Mouse (Mus musculus): ENCODE measurements around the gene Csgalnact2. TPM values are rescaled to one million over a fixed set of nuclear protein-coding genes. Genes with fewer than 3 reads are reported as not detected.

Gene Csgalnact2
- 1 to 10 TPM; 7.1 to 8.5 (median 8.1) TPM for polyA plus RNA-seq (2017; shearing (Covaris generic))

GRCm38 (mm10) chr6:118138731-118139709, at the start of gene Csgalnact2:
Csgalnact2 (minus strand) TSS chr6:118139140.
- peak; percentile 97 for ATAC-seq

- ATAC-seq = no peak
These were observed 49.7 kb upstream of the Csgalnact2 start for GRCm38 (mm10) chr6:118188599-118188998.

DNA sequence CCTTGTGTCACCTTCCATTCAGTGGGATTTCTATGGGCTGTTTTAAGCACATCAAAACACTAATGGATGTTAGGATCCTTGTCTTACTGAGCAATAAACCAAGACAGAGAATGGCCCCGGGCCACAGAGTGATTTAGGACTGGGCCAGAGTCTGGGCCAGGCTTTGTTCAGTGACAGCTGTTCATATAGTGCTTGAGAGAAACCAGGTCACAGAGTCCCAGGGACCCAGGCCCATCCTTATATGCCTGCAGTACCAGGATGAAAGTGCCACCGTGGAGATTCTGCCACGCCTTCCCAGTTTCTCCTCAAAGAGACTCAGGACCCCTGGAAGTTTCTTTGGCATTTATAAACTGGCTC, 48.3 kb upstream of the Csgalnact2 start:
- ATAC-seq = no peak

DNA sequence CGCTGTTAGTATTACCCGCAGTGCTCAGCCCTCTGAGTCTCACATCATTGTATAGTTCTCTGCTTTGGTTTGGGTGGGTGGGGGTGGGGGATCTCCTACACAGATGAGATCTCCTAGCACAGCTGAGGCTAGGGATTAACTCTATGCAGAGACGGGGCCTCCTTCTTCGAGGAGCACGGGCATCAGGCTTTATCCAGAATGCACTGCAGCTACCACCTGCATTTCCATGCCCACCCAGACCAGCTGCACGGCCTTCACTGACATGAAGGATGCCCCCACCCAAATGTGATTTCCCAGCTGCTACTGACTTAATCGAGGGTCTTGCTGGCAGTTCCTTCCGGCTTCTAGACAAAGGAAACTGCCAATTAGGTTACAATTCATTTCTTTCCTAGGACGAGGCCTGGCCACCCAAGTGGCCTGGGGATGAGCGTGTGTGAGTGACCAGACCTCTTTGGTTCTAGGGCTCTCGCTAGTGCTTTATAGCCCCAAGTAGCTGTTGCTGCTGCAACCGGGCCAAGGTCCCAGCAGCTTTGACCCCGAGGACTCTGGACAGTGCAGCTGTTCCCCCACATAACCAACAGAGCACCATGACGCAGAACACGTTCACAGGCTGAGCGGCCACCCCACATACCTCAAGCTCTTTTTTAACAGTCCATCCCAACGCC, 47.8 kb upstream of the Csgalnact2 start:
- no peak for ATAC-seq

DNA sequence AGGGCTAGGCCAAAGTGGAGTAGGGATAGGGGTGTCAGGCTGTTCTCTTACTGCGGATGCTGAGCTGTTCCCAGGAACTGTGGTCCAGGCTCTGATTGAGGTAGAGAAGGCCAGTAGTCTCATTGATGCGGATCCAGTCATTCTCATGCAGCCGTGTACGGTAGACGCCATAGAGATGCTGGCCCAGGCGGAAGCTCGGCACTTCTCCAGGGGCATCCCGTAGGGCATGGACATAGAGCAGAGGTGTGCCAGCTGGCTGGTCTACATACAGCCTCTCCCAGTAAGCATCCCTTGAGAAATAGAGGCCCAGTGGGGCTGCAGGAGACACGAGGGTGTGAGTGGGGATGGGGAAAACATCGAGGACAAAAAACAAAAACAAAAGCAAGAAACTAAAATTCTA, 45.2 kb upstream of the Csgalnact2 start:
- ATAC-seq = no peak

GRCm38 (mm10) chr6:118180085-118180423, 41.1 kb upstream of the Csgalnact2 start:
- no peak for ATAC-seq

GRCm38 (mm10) chr6:118179316-118180084, 40.6 kb upstream of the Csgalnact2 start:
- ATAC-seq = peak; percentile 85

GRCm38 (mm10) chr6:118173975-118174328, 35.0 kb upstream of the Csgalnact2 start:
- ATAC-seq = no peak

GRCm38 (mm10) chr6:118173251-118173974, 34.5 kb upstream of the Csgalnact2 start:
- no peak for ATAC-seq

DNA sequence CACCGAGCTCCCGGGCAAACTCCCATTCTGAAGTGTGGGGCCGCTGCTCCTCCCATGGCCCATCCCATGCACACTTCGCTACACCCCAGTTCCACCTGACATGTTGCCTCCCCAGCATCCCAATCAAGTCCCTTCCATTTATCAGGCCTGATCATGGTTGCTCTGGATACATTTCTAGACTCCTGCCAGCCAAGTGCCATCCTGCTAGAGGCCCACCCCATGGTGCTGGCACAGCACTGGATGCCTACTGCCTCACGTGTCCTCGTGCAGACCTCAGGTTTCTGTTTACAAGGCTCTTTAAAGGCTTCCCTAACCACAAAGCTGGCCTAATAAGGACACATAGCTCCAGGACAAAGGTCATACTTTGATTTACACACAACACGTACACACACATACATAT, 32.4 kb upstream of the Csgalnact2 start:
- no peak for ATAC-seq

DNA sequence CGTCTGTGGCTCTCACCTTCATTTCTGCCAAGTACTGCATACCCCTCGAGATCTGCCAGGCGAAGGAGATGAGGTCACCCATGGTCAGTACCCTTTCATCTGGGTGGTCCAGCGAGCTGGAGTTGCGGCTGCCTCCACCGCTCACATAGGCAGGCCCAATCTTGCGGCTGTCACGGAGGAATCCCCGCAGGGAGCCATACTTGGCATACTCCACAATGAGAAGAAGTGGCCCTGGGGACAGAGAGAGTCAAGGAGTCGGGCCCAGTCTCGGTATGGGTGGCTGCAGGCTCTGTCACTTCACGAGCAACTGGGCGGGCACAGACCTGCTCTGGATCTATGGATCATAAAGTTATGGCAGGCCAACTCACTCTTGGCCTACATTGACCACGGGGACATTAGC, 29.2 kb upstream of the Csgalnact2 start:
- ATAC-seq = no peak

DNA sequence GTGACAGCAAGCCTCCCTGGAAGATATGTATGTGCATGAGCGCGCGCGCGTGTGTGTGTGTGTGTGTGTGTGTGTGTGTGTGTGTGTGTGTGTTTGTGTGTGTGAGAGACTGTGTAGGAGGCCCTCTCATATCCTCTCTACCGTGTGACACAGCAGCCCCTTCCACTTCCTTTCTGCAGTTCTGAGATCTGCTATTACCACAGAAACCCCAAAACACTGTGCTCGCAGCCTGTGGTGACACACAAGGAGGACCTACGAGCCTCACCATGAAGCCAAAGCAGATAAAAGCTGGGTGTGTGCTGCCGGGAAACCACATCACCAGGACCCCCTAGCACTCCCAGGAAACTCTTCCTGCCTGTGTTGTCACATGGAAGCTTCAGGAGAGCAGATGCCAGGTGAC, 28.1 kb upstream of the Csgalnact2 start:
- peak; percentile 98 for ATAC-seq

- ATAC-seq = no peak
These were observed 26.6 kb upstream of the Csgalnact2 start for GRCm38 (mm10) chr6:118165516-118165915.

GRCm38 (mm10) chr6:118164691-118165090, 25.8 kb upstream of the Csgalnact2 start:
- no peak for ATAC-seq

- ATAC-seq = no peak
These were observed 24.1 kb upstream of the Csgalnact2 start for GRCm38 (mm10) chr6:118163086-118163485.

GRCm38 (mm10) chr6:118162457-118163082, 23.6 kb upstream of the Csgalnact2 start:
- ATAC-seq = no peak

GRCm38 (mm10) chr6:118153091-118153490, 14.2 kb upstream of the Csgalnact2 start:
- no peak for ATAC-seq

GRCm38 (mm10) chr6:118150988-118151387, 12.0 kb upstream of the Csgalnact2 start:
- ATAC-seq = no peak

GRCm38 (mm10) chr6:118150538-118150937, 11.6 kb upstream of the Csgalnact2 start:
- ATAC-seq = no peak

DNA sequence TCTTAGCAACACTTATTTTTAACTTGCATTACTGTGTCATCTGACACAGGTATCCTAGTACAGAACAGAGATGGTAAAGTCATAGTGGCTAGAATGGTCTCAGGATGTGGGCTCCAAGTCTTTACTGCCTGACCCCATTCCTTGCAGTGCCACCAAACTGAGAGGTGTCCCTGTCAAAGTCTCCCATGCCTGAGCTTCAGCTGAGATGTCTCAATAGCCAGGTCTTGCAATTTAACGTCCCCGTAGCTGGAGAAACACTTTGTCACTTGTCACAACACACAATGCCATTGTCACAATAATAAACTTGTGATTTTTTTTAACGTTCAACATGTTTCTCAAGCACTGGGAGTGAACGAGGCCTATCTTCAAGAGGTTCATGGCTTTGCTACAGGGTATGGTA, 11.2 kb upstream of the Csgalnact2 start:
- ATAC-seq = no peak

DNA sequence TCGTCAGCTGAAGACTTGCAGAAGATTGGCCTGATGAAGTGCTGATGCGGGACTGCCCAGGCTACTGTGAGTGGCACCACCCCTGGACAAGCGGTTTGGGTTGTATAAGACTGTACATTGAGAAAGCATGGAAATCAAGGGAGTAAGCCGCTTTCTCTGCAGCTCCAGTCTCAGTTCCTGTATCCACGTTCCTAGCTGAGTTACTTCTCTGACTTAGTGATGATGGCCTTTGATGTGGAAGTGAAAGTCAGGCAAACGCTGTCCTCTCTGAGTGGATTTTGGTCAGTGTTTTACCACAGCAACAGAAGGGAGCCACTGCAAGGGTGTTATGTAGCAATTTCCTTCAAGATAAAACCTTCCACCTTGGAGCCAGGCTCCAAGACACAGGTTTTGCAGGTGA, 2.0 kb upstream of the Csgalnact2 start:
- ATAC-seq = no peak

DNA sequence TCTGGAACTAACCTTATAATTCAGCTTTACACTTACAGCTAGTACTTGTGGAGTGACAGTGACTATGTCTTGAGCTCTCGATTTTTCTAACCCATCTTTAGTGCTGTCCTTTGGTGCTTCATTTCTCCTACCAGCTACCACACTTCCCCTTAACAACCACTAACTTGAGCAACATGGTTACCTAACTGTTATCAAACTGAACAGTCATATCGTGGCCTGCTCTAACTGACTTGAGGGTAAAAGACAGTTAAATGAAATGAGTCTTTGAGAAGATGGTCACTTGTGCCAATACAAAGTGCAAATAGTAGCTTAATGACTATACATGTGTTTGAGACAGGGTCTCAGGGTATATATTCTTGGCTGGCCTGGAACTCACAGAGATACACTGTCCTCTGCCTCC, 1.8 kb downstream of the Csgalnact2 start:
- ATAC-seq = no peak
